Mouse (Mus musculus) kidney, postnatal 36 days (tissue): ENCODE results near the gene Ralgapa2.

Experiments
- DNase-seq, 2 experiments: peaks; one replicate each; pipeline ENCODE4 v3.0.0; 2021 to 2022; ENCODE audit warnings: mixed read lengths in 2 of 2

The Ralgapa2 gene

GRCm38 (mm10) chr2:146218161-146218691 lies 293.9 kb downstream of the Ralgapa2 start:
- peak in 1 of 2 experiments; percentile 13 for DNase-seq

- DNase-seq, result no peak
Measured at GRCm38 (mm10) chr2:146217227-146217980, 294.7 kb downstream of the Ralgapa2 start.

GRCm38 (mm10) chr2:146216111-146217064 lies 295.8 kb downstream of the Ralgapa2 start:
- no peak for DNase-seq

GRCm38 (mm10) chr2:146214715-146215114 lies 297.4 kb downstream of the Ralgapa2 start:
- DNase-seq, result peak; percentile 30 to 45

DNA sequence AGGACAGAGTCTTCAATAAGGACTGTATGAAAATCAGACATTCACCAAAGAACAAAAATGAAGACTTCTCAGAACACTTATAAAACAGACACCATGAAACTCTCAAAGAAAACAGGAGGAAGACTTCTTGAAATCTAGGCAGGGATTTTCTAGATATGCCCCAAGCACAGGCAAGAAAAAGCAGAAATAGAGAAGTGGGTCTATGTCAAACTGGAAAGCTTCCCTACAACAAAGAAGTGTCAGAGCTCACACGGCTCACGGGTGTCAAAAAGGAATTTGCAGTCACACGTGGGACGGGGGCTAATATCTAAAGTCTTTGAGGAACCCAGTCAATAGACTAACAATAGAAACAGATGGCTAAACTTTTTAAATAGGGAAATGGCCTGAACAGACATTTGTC lies 301.2 kb downstream of the Ralgapa2 start:
- DNase-seq, result no peak

GRCm38 (mm10) chr2:146197947-146198346 lies 314.2 kb downstream of the Ralgapa2 start:
- no peak for DNase-seq

GRCm38 (mm10) chr2:146196126-146196525 lies 316.0 kb downstream of the Ralgapa2 start:
- DNase-seq, result no peak
